Mouse (Mus musculus) liver, postnatal 0 days (tissue): ENCODE measurements around the gene Cdh15. TPM values are rescaled to one million over a fixed set of nuclear protein-coding genes. Genes with fewer than 3 reads are reported as not detected.

Experiments
- ATAC-seq: fragments of 200-750 bp; cut with Nextera tagmentation; 2 replicates; pipeline ENCODE4 v1.8.0; 2017; ENCODE audit warnings: mild to moderate bottlenecking, moderate library complexity
- DNase-seq: peaks from one replicate; pipeline ENCODE4 v3.0.0-alpha.2; 2016
- H3K27ac ChIP-seq: fragments of 300-500 bp; sonication (generic); 2 replicates; pipeline ENCODE4 v1.5.1; 2014; ENCODE audit warnings: antibody characterized with exemption, moderate library complexity, mild to moderate bottlenecking, low read depth
- H3K27me3 ChIP-seq: fragments of 300-500 bp; sonication (generic); 2 replicates; pipeline ENCODE4 v1.6.1; 2014; ENCODE audit warnings: low read length, control low read depth, mixed read lengths; ENCODE audit not compliant: insufficient read depth
- H3K36me3 ChIP-seq: fragments of 300-500 bp; sonication (generic); replicated peaks from 2 replicates; pipeline ENCODE4 v1.6.1; 2014; ENCODE audit warnings: mild to moderate bottlenecking, control low read depth, low read length, moderate library complexity, mixed read lengths; ENCODE audit not compliant: insufficient read depth
- H3K4me1 ChIP-seq: fragments of 300-500 bp; sonication (generic); 2 replicates; pipeline ENCODE4 v1.6.1; 2014; ENCODE audit warnings: antibody characterized with exemption, mild to moderate bottlenecking, control low read depth; ENCODE audit not compliant: insufficient read depth
- H3K4me2 ChIP-seq: fragments of 300-500 bp; sonication (generic); 2 replicates; pipeline ENCODE4 v1.6.1; 2014; ENCODE audit warnings: low read depth, mild to moderate bottlenecking, low read length, moderate library complexity, mixed read lengths
- H3K4me3 ChIP-seq: fragments of 300-500 bp; sonication (generic); 2 replicates; pipeline ENCODE4 v1.5.1; 2014; ENCODE audit warnings: low read depth, low read length
- H3K9ac ChIP-seq: fragments of 300-500 bp; sonication (generic); replicated peaks from 2 replicates; pipeline ENCODE4 v1.6.1; 2014; ENCODE audit warnings: mild to moderate bottlenecking, moderate library complexity
- H3K9me3 ChIP-seq: fragments of 300-500 bp; sonication (generic); 2 replicates; pipeline ENCODE4 v1.6.1; 2016; ENCODE audit warnings: mild to moderate bottlenecking, control low read depth, low read length, mixed read lengths
- CTCF ChIP-seq: sonication (generic); IDR thresholded peaks from 2 replicates; pipeline ENCODE4 v1.5.1; 2016; ENCODE audit warnings: antibody characterized with exemption, low read depth
- EP300 ChIP-seq: IDR thresholded peaks from 2 replicates; pipeline ENCODE4 v1.6.1; 2016; ENCODE audit warnings: antibody characterized with exemption, low read depth, mild to moderate bottlenecking
- WGBS: fragments of 180-500 bp; shearing (Covaris S2); extraction: QIAGEN DNeasy Blood & Tissue Kit; methylation state at CpG from one replicate; pipeline ENCODE4 v1.1.7; 2014; ENCODE audit not compliant: insufficient replicate concordance; 5-methylcytosine and 5-hydroxymethylcytosine counted together
- polyA plus RNA-seq: library from polyadenylated mRNA; unstranded; fragments of >200 nt; fragmentation: Nextera tagmentation; extraction: Ambion mirVana; gene quantifications from 2 replicates; pipeline ENCODE4 v1.2.1, GENCODE M21; 2015

Cdh15 gene
- polyA plus RNA-seq, 1 experiment from 2014 or later = not detected

DNA sequence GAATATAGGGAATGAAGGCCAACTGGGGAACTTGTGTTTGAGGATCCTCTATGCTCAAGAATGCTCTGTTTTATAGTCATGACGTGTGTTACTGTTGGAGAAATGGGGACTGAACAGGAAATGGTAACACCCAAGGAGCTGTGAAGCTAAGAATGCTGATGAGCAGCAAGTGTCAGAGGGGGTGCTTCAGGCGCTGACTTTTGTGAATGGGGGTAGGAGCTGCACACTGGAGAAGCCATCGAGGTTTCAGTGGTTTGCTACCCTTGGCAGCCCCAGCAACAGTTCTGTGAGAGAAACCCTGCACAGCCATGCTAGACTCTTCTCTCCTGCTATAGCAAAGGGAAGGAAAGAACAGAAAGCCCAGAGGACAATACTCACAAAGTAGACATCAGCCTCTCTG lies 64.4 kb downstream of the Cdh15 start:
- Histone ChIP-seq H3K27me3 (no peaks in the 10 kb centered on the region), H3K36me3 (peaks cover 47% of the 10 kb centered on the region), H3K4me3 (no peak overlapping the region), H3K9me3 (no peaks in the 10 kb centered on the region), H3K9ac (no peak overlapping the region), H3K4me2 (no peak overlapping the region), H3K27ac (no peak overlapping the region), H3K4me1 (no peaks in the 10 kb centered on the region)
- WGBS = 50% methylated on average over 3 of the region's 3 CpGs
- TF ChIP-seq EP300 (no peak), CTCF (no peak)
- DNase-seq = no peak
- no peak for ATAC-seq

GRCm38 (mm10) chr8:122912871-122913270 lies 65.1 kb downstream of the Cdh15 start:
- no peak for TF ChIP-seq CTCF
- no peak for TF ChIP-seq EP300
- H3K27ac ChIP-seq = no peak overlapping the region
- no peak overlapping the region for H3K9ac ChIP-seq
- H3K4me1 ChIP-seq = peaks cover 5% of the 10 kb centered on the region
- H3K36me3 ChIP-seq = peaks cover 40% of the 10 kb centered on the region
- no peaks in the 10 kb centered on the region for H3K9me3 ChIP-seq
- H3K27me3 ChIP-seq = no peaks in the 10 kb centered on the region
- H3K4me2 ChIP-seq = no peak overlapping the region
- ATAC-seq (no peak), DNase-seq (no peak)
- no peak overlapping the region for H3K4me3 ChIP-seq
- WGBS = 82% methylated on average over 4 of the region's 4 CpGs

DNA sequence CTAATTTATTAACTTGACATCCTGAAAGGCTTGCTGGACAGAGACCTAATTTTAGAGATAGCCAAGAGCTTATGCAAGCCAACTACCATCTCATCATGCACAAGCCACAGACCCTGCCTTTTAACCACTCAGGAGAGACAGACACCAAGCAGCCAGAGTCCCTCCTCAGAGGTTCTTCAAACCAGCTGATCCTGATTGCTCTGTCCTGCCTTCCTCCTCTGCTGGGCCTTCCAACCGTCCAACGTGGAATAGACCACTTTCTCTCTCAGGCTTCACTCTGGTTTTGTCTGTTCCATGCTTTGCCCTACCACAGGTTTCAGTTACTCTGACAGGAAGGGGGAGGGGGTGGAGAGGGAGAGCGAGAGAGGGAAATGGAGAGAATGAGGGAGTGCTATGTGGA lies 69.0 kb downstream of the Cdh15 start:
- Histone ChIP-seq H3K9ac (no peak overlapping the region), H3K27me3 (no peaks in the 10 kb centered on the region), H3K4me2 (no peak overlapping the region), H3K4me1 (peaks cover 18% of the 10 kb centered on the region), H3K36me3 (peaks cover 32% of the 10 kb centered on the region), H3K27ac (no peak overlapping the region), H3K9me3 (no peaks in the 10 kb centered on the region), H3K4me3 (no peak overlapping the region)
- TF ChIP-seq EP300 (no peak), CTCF (no peak)
- 34% methylated on average over 3 of the region's 3 CpGs for WGBS
- DNase-seq (no peak), ATAC-seq (no peak)

Other genes with a start within 250 kb of the Cdh15 start
- 6.8 and 6.9 TPM in 2 replicates for gene Galns, start 236.5 kb upstream of the Cdh15 start, polyA plus RNA-seq
- gene Trappc2l, start 236.3 kb upstream of the Cdh15 start, polyA plus RNA-seq = 29.3 and 30.7 TPM in 2 replicates
- not detected in 2 replicates for gene Pabpn1l, start 225.2 kb upstream of the Cdh15 start, polyA plus RNA-seq
- gene Cbfa2t3, start 148.9 kb upstream of the Cdh15 start, polyA plus RNA-seq = 2.1 and 2.4 TPM in 2 replicates
- 9.6 and 10.7 TPM in 2 replicates for gene Acsf3, start 72.5 kb upstream of the Cdh15 start, polyA plus RNA-seq
- 21.2 and 21.9 TPM in 2 replicates for gene Ankrd11, start 194.3 kb downstream of the Cdh15 start, polyA plus RNA-seq
- gene Spg7, start 215.0 kb downstream of the Cdh15 start, polyA plus RNA-seq = 16.9 and 18.3 TPM in 2 replicates